Mouse (Mus musculus) cerebellum, postnatal 25 days (tissue): ENCODE data around the gene Mkln1.

Source experiments
- DNase-seq, 2 experiments: peaks; one replicate each; pipeline ENCODE4 v3.0.0; 2021; ENCODE audit warnings: mixed read lengths in 2 of 2

Mkln1 gene

GRCm38 (mm10) chr6:31399206-31399549 is 643 bp downstream of the Mkln1 start:
- no peak for DNase-seq

- peak; percentile 31 to 53 for DNase-seq
Measured at GRCm38 (mm10) chr6:31399566-31399965, 1.0 kb downstream of the Mkln1 start.

- no peak for DNase-seq
Measured at GRCm38 (mm10) chr6:31411017-31411416, 12.5 kb downstream of the Mkln1 start.

- no peak for DNase-seq
Measured at GRCm38 (mm10) chr6:31412487-31412886, 14.0 kb downstream of the Mkln1 start.

- DNase-seq: peak; percentile 38 to 44
Measured at GRCm38 (mm10) chr6:31413556-31413955, 15.0 kb downstream of the Mkln1 start.

DNA sequence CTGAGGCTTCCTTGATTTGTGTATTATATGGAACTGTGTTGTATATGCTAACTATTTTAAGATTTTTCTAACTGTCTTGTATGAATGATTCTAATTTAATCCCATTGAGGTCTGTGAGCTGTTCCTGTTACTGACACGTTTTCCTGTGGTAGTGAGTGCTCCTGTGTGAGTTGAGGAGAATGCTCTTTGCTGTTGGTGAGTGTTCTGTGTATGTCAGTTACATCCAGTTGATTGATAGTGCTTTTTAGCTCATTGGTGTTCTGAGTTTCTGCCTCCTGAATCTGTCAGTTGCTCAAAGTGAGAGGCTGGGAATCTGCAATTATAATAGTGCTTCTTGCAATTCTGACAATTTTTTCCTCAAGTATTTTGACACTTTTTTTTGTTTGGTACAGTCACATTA is 15.8 kb downstream of the Mkln1 start:
- DNase-seq: no peak

- no peak for DNase-seq
Measured at GRCm38 (mm10) chr6:31425428-31425827, 26.9 kb downstream of the Mkln1 start.

DNA sequence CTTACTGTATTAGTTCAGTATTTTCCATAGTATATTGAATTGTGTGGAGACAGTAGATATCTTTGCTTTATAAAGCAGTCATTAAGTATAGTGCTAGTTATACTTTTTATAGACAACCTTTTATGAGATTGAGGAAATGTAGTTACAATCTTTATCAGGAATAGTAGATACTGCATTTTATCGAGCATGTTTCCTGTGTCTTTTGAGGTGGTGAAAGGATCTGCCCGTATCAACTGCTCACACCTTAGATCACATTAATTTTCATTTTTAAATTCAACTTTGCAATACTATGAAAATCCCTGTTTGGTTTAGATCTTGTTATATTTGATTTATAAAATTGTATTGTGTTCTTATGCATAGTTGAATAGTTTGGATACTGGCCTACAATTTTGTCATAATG is 38.7 kb downstream of the Mkln1 start:
- no peak for DNase-seq

DNA sequence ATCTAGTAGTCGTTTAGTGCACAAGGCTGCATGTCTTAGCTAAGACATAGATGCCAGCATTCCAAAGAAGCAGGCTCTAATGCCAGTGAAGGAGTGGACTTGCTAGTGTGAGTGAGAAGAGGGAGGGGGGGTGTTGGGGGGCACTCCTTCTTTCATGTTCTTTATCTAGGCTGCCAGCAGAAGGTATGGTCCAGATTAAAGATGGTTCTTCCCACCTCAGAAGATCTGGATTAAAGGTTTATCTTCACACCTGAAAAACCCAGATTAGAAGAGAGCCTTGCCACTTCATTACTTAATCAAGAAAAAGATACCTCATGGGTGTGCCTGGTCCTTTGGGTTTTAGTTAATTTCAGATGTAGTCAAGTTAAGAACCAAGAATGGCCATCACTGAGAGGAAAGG is 46.7 kb downstream of the Mkln1 start:
- no peak for DNase-seq

DNA sequence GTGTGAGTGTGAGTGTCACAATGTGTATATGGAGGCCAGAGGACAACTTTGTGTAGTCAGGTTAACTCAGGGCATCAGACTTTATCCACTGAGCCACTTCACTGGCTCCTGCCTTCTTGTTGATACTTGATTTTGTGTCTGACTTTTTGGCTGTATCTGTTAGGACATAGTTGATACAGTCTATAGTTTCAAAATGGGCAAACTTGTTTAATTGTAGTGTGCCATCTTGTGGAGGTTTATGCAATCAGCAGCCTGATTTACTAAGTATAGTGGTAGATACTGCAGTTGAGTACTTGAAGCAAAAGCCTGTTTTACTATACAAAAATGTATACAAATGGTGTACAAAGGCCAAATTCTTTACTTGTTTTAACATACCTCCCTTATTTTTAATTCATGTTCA is 55.2 kb downstream of the Mkln1 start:
- peak in 1 of 2 experiments; percentile 47 for DNase-seq

- no peak for DNase-seq
Measured at GRCm38 (mm10) chr6:31455376-31455775, 56.8 kb downstream of the Mkln1 start.

DNA sequence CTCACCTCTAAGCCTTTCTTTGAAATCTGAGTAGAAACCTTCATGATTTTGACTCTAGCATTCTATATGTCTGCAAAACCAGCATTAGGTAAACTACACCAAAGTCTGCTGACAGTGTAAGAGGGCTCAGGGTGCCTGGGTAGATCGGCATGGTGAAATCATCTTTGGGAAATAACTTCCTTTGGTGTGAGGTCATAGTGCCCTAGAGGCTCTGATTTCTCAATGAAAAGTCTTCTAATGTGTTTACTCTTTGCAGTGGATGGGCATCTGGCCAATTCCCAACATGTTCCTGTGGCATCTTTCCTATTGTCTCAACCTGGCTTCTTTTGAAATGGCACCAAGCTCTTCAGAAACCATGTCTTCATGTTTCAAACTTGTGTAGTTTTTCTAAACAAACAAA is 58.5 kb downstream of the Mkln1 start:
- peak in 1 of 2 experiments; percentile 41 for DNase-seq

DNA sequence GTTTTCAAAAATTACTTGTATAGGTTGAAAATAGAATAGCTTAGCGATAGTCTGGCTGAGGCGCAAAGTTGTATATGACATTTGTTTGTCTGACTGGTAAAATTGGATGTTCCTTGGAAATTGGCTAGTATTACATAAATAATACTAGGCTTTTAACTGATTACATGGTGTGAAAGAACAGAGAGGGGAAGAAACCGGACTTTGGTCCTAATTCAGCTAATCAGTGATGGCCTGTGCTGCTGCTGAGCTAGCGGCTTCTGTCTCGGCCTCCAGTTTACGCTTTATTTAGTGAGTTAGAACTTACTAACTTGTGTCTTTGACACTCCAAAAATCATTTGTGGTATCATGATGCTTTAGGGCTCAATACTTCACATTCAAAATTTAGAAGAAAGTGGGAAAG is 70.9 kb downstream of the Mkln1 start:
- no peak for DNase-seq

- DNase-seq: no peak
Measured at GRCm38 (mm10) chr6:31478221-31478620, 79.7 kb downstream of the Mkln1 start.

GRCm38 (mm10) chr6:31480008-31480407 is 81.5 kb downstream of the Mkln1 start:
- DNase-seq: no peak

- no peak for DNase-seq
Measured at GRCm38 (mm10) chr6:31486601-31487000, 88.1 kb downstream of the Mkln1 start.

DNA sequence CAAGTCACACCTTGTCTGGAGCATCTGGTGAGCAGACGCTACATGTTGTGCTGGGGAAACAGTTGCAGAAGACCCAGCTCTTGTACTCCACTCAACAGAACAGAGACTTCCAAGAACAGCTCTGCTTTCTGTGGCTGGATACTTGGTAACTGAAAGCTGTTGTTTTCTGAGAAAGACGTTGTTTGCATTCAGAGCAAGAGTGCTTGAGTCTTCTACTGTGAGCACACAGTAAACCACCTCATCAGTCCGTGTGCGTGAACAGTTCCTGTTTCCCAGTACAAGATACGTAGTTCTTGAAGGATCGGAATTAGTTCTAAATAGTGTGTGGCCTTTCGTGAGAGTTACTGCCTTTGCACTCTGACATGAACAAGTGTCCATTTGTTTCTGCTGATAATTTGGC is 91.4 kb downstream of the Mkln1 start:
- DNase-seq: no peak

DNA sequence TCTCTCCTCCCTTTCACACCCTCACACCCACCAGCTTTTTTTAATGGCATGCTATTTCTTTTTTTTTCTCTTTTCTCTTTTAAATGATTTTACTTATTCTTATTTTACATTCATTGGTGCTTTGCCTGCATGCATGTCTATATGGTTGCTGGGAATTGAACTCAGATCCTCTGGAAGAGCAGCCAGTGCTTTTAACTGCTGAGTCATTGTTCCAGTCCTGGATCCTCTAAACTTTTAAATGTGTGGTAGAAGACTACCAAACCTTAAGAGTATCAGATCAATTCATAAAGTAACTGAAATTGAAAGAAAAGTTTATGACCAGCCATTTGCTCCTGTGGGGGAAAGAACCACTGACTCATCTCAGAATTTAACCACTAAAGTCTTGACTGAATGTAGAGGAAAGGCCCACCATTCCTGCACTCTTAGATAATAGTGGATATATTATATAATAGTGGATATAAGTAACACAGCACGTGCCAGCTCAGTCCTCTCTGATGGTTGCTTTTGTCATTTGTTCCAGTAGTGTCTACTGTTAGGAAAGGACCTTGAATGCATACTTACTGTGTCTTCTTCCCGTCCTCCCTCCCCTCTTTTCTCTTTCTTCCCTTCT is 96.7 kb downstream of the Mkln1 start:
- DNase-seq: no peak

GRCm38 (mm10) chr6:31496227-31496626 is 97.7 kb downstream of the Mkln1 start:
- DNase-seq: no peak

- DNase-seq: no peak
Measured at GRCm38 (mm10) chr6:31499836-31500235, 101.3 kb downstream of the Mkln1 start.

DNA sequence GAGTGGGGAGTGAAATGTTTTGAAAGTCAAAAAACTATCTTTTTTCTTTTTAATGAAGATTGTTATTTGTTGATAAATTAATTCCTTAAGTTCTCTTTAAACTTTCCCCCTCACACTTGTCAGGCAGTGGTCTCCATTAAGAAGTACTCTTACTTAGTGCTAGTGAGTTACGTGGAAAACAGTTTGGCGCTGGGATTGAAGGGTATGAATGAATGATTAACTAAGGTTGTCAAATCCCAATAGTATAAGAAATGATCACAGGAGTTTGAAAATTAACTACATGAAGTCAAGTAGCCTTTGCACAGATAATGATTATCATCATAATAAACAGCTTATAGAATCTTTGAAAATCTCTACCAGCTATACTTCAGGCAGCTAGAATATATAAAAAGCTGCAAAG is 101.7 kb downstream of the Mkln1 start:
- no peak for DNase-seq

GRCm38 (mm10) chr6:31500691-31501090 is 102.2 kb downstream of the Mkln1 start:
- DNase-seq: no peak

DNA sequence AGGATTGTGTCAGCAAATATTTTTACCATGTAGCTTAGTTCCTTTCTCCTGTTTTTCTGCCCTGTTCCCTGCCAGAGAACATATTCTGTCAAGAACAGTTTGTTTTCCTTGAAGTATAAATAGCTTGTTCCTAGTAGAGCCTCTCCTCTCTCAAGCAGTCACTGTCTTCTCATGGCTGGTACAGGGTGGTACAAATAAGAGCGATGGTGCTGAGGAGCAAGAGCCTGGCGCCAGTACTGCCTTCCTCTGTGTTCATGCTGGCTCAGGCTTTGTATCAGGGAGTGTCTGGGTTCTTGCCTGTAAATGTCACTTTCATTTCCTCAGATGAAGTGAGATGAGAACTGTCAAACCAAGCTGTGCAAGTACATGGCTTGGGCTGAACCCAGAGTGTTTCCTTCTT is 104.1 kb downstream of the Mkln1 start:
- DNase-seq: no peak

DNA sequence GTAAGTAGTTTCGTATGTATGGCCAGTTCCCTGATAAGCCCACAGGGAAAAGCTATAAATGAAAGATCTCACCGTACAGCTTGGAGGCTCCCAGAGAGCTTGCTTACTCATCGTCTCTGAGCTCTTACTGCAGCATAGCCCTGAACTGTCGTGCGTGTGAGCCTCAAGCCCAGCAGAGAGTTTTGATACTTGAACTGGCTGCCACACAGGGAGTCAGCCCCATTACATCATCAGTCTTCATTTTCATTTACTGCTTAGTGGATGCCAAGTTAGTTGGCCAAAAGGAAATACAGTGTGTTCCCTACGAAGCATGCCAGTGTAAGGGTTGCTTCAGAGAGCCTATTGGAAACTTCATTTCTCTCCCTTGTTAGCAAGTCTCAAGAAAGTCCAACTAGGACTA is 115.2 kb downstream of the Mkln1 start:
- DNase-seq: no peak

DNA sequence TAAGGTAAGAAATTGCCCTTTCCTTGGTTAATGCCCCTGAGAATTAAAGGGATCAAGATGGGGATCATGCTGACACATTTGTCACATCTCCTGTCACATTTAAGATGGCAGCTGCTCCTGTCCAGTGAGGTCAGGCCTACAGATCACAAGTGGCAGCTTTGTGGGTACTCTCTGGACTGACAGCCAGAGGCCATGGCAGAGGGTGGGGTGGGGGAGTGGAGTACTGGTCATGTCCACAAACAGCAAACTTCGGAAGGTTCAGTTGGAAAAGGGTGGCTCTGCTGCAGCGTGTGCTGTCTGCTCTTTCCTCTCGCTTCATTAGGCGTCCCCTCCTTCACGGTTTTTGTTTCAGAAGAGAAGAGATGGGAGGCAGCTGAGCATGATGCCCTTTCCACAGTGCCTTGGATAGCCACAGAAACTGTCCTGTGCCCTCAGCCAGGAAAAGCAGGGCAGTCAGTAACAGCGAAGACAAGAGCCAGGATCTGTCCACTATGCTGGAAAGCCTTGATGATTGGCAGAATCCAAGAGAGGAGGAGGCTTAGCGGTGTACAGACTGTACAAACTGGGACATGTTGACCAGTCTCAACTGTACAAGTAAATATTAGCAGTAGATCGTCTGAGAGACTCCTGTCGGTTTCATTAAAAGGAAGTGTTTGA is 119.3 kb downstream of the Mkln1 start:
- DNase-seq: no peak
